Mouse (Mus musculus) cerebellum, adult 2 months (tissue): Measurements from ENCODE around the gene Kcnk15.

Experiments
- CTCF ChIP-seq: fragments of 200-500 bp; IDR thresholded peaks from 2 replicates; pipeline ENCODE4 v1.5.1; 2011; ENCODE audit warnings: low read depth, mild to moderate bottlenecking, control low read depth, low read length, moderate library complexity, borderline replicate concordance; ENCODE audit not compliant: insufficient read depth
- POLR2A ChIP-seq: fragments of 200-500 bp; IDR thresholded peaks from 2 replicates; pipeline ENCODE4 v1.6.1; 2011; ENCODE audit warnings: low read length, control low read depth, borderline replicate concordance; ENCODE audit not compliant: insufficient read depth

- TF ChIP-seq CTCF (no peak), POLR2A (no peak)
Observed at GRCm38 (mm10) chr2:163809704-163810103, 43.7 kb upstream of the Kcnk15 start.
